Mouse (Mus musculus) CH12.LX (cell line): ENCODE results near the gene Cryzl1. TPM values are rescaled to one million over a fixed set of nuclear protein-coding genes. Genes with fewer than 3 reads are reported as not detected.

Source experiments
- DNase-seq: peaks from one replicate; pipeline ENCODE4 v3.0.0-alpha.2; 2013; ENCODE audit errors: extremely low read depth
- H3K27ac ChIP-seq: 2 replicates; pipeline ENCODE4 v1.5.1; 2012; ENCODE audit warnings: low read depth, mild to moderate bottlenecking, control low read depth, moderate library complexity; ENCODE audit not compliant: insufficient read depth
- H3K27me3 ChIP-seq: replicated peaks from 2 replicates; pipeline ENCODE3; 2012; ENCODE audit warnings: inconsistent platforms
- H3K36me3 ChIP-seq, 2 experiments: replicated peaks in 1 of 2; 2 replicates each; pipeline versions ENCODE3 to v1.6.1; 2012; ENCODE audit warnings: inconsistent platforms in 1 of 2, low read length in 1 of 2, mild to moderate bottlenecking in 1 of 2, mixed read lengths in 1 of 2, moderate library complexity in 1 of 2; ENCODE audit not compliant: control insufficient read depth in 1 of 2, insufficient read depth in 1 of 2
- H3K4me1 ChIP-seq, 2 experiments: 2 replicates each; pipeline ENCODE4 v1.6.1; 2012; ENCODE audit warnings: inconsistent platforms in 1 of 2, moderate library complexity in 1 of 2; ENCODE audit not compliant: insufficient read depth in 2 of 2, control insufficient read depth in 1 of 2
- H3K4me2 ChIP-seq: 2 replicates; pipeline ENCODE4 v1.6.1; 2012; ENCODE audit warnings: low read depth, mild to moderate bottlenecking, control low read depth; ENCODE audit not compliant: poor library complexity, insufficient read depth, severe bottlenecking
- H3K4me3 ChIP-seq, 3 experiments: fragments of 150-350 bp in 1 of 3; sonication (generic) in 1 of 3; replicated peaks in 1 of 3; 2 replicates each; pipeline versions ENCODE3 to v1.5.1; 2011 to 2012; ENCODE audit warnings: low read depth in 2 of 3, low read length in 2 of 3, mild to moderate bottlenecking in 2 of 3, moderate library complexity in 2 of 3, control low read depth in 1 of 3, improper control_type of control experiment in 1 of 3, inconsistent platforms in 1 of 3, mixed read lengths in 1 of 3; ENCODE audit not compliant: poor library complexity in 1 of 3
- H3K79me2 ChIP-seq: replicated peaks from 2 replicates; pipeline ENCODE4 v1.6.1; 2012; ENCODE audit warnings: mild to moderate bottlenecking, moderate library complexity; ENCODE audit not compliant: control insufficient read depth, poor library complexity, insufficient read depth, severe bottlenecking; ENCODE audit errors: extremely low read depth
- H3K9ac ChIP-seq: 2 replicates; pipeline ENCODE4 v1.6.1; 2012; ENCODE audit warnings: low read depth, mild to moderate bottlenecking, control low read depth, moderate library complexity; ENCODE audit not compliant: insufficient read depth
- H3K9me3 ChIP-seq: replicated peaks from 2 replicates; pipeline ENCODE3; 2012; ENCODE audit warnings: low read length, inconsistent platforms, mixed read lengths
- BHLHE40 ChIP-seq: IDR thresholded peaks from 2 replicates; pipeline ENCODE4 v1.6.1; 2011; ENCODE audit warnings: mild to moderate bottlenecking, low read depth, low read length, improper control_type of control experiment
- CHD2 ChIP-seq: IDR thresholded peaks from 2 replicates; pipeline ENCODE4 v1.6.1; 2011; ENCODE audit warnings: low read length, improper control_type of control experiment
- E2F4 ChIP-seq: IDR thresholded peaks from 2 replicates; pipeline ENCODE4 v1.6.1; 2011; ENCODE audit warnings: low read depth, low read length, improper control_type of control experiment; ENCODE audit not compliant: insufficient replicate concordance
- ELF1 ChIP-seq: IDR thresholded peaks from 2 replicates; pipeline ENCODE4 v1.6.1; 2014; ENCODE audit warnings: low read depth, mild to moderate bottlenecking, inconsistent platforms, low read length, improper control_type of control experiment
- EP300 ChIP-seq: IDR thresholded peaks from 2 replicates; pipeline ENCODE4 v1.6.1; 2011; ENCODE audit warnings: low read length, improper control_type of control experiment
- ETS1 ChIP-seq: conservative IDR thresholded peaks from 2 replicates; pipeline ENCODE4 v1.6.1; 2012; ENCODE audit warnings: low read depth, mild to moderate bottlenecking, inconsistent platforms, low read length, improper control_type of control experiment, moderate library complexity
- GABPA ChIP-seq: IDR thresholded peaks from 2 replicates; pipeline ENCODE4 v1.6.1; 2012; ENCODE audit warnings: low read depth, low read length, improper control_type of control experiment, inconsistent platforms; ENCODE audit not compliant: insufficient replicate concordance
- HCFC1 ChIP-seq: IDR thresholded peaks from 2 replicates; pipeline ENCODE4 v1.6.1; 2012; ENCODE audit warnings: low read depth, mild to moderate bottlenecking, inconsistent platforms, low read length, improper control_type of control experiment
- JUN ChIP-seq: IDR thresholded peaks from 2 replicates; pipeline ENCODE4 v1.6.1; 2011; ENCODE audit warnings: low read depth, mild to moderate bottlenecking, low read length, improper control_type of control experiment, moderate library complexity; ENCODE audit not compliant: insufficient read depth
- KAT2A ChIP-seq: IDR thresholded peaks from 2 replicates; pipeline ENCODE4 v1.6.1; 2012; ENCODE audit warnings: low read length, improper control_type of control experiment, inconsistent platforms; ENCODE audit not compliant: insufficient replicate concordance
- MAFK ChIP-seq: IDR thresholded peaks from 2 replicates; pipeline ENCODE4 v1.6.1; 2011; ENCODE audit warnings: low read length, improper control_type of control experiment; ENCODE audit not compliant: insufficient replicate concordance
- MEF2A ChIP-seq: IDR thresholded peaks from 2 replicates; pipeline ENCODE4 v1.6.1; 2014; ENCODE audit warnings: low read depth, mild to moderate bottlenecking, inconsistent platforms, low read length, improper control_type of control experiment, borderline replicate concordance
- MXI1 ChIP-seq: IDR thresholded peaks from 2 replicates; pipeline ENCODE4 v1.6.1; 2011; ENCODE audit warnings: mild to moderate bottlenecking, low read depth, low read length, improper control_type of control experiment
- MYC ChIP-seq: IDR thresholded peaks from 2 replicates; pipeline ENCODE4 v1.6.1; 2011; ENCODE audit warnings: low read depth, mild to moderate bottlenecking, improper control_type of control experiment, low read length
- NELFE ChIP-seq: IDR thresholded peaks from 2 replicates; pipeline ENCODE4 v1.6.1; 2011; ENCODE audit warnings: low read depth, low read length, improper control_type of control experiment
- NRF1 ChIP-seq: IDR thresholded peaks from 2 replicates; pipeline ENCODE4 v1.6.1; 2014; ENCODE audit warnings: low read depth, mild to moderate bottlenecking, inconsistent platforms, low read length, improper control_type of control experiment, moderate library complexity
- POLR2A ChIP-seq: IDR thresholded peaks from 2 replicates; pipeline ENCODE4 v1.6.1; 2011; ENCODE audit warnings: low read depth, mild to moderate bottlenecking, improper control_type of control experiment, low read length
- POLR2AphosphoS2 ChIP-seq: IDR thresholded peaks from 2 replicates; pipeline ENCODE4 v1.6.1; 2011; ENCODE audit warnings: low read depth, low read length, improper control_type of control experiment
- RAD21 ChIP-seq: IDR thresholded peaks from 2 replicates; pipeline ENCODE4 v1.6.1; 2011; ENCODE audit warnings: low read depth, mild to moderate bottlenecking, low read length, improper control_type of control experiment, moderate library complexity
- RCOR1 ChIP-seq: conservative IDR thresholded peaks from 2 replicates; pipeline ENCODE4 v1.6.1; 2012; ENCODE audit warnings: low read depth, mild to moderate bottlenecking, inconsistent platforms, low read length, improper control_type of control experiment
- SIN3A ChIP-seq: IDR thresholded peaks from 2 replicates; pipeline ENCODE4 v1.6.1; 2012; ENCODE audit warnings: low read length, improper control_type of control experiment, inconsistent platforms
- SMC3 ChIP-seq: IDR thresholded peaks from 2 replicates; pipeline ENCODE4 v1.6.1; 2011; ENCODE audit warnings: low read depth, low read length, improper control_type of control experiment
- TBP ChIP-seq: conservative IDR thresholded peaks from 2 replicates; pipeline ENCODE4 v1.6.1; 2011; ENCODE audit warnings: low read depth, low read length, improper control_type of control experiment
- TCF12 ChIP-seq: IDR thresholded peaks from 2 replicates; pipeline ENCODE4 v1.6.1; 2014; ENCODE audit warnings: low read depth, mild to moderate bottlenecking, inconsistent platforms, low read length, improper control_type of control experiment
- UBTF ChIP-seq: IDR thresholded peaks from 2 replicates; pipeline ENCODE4 v1.6.1; 2012; ENCODE audit warnings: low read depth, mild to moderate bottlenecking, inconsistent platforms, low read length, improper control_type of control experiment, moderate library complexity
- USF1 ChIP-seq: IDR thresholded peaks from 2 replicates; pipeline ENCODE4 v1.6.1; 2014; ENCODE audit warnings: low read depth, mild to moderate bottlenecking, inconsistent platforms, low read length, improper control_type of control experiment
- USF2 ChIP-seq: conservative IDR thresholded peaks from 2 replicates; pipeline ENCODE4 v1.6.1; 2011; ENCODE audit warnings: low read depth, low read length, improper control_type of control experiment
- ZKSCAN1 ChIP-seq: IDR thresholded peaks from 2 replicates; pipeline ENCODE4 v1.6.1; 2012; ENCODE audit warnings: low read depth, inconsistent platforms, low read length, improper control_type of control experiment, borderline replicate concordance
- ZMIZ1 ChIP-seq: IDR thresholded peaks from 2 replicates; pipeline ENCODE4 v1.6.1; 2012; ENCODE audit warnings: low read depth, mild to moderate bottlenecking, inconsistent platforms, low read length, improper control_type of control experiment
- ZNF384 ChIP-seq: IDR thresholded peaks from 2 replicates; pipeline ENCODE4 v1.6.1; 2012; ENCODE audit warnings: low read depth, low read length, improper control_type of control experiment, inconsistent platforms
- dilution Hi-C: fragments of 300-500 bp; cut with MboI; formaldehyde crosslinking; loops from 2 replicates; pipeline ENCODE4 v1.14.3; 2020; ENCODE audit warnings: low sequenced_read_pairs; ENCODE audit not compliant: extremely low pct_unique_long_range_greater_than_20kb, extremely low pct_ligation_motif_present
- in situ Hi-C: fragments of 300-500 bp; cut with MboI; formaldehyde crosslinking; loops from 3 replicates; pipeline ENCODE4 v1.14.3; 2019; ENCODE audit warnings: low sequenced_read_pairs, low pct_ligation_motif_present, low pct_unique_long_range_greater_than_20kb, mixed read lengths
- polyA plus RNA-seq: library from polyadenylated mRNA; unstranded; fragments of >175 nt; gene quantifications from 2 replicates; pipeline ENCODE4 v1.2.1, GENCODE M21; 2012; ENCODE audit warnings: low read depth; ENCODE audit not compliant: insufficient read length
- total RNA-seq, 2 experiments: library from RNA; depleted of rRNA; stranded (reverse); fragments of 300-350 nt in 1 of 2; fragments of >200 nt in 1 of 2; gene quantifications; 2 replicates each; pipeline ENCODE4 v1.2.3; 2012 to 2014

The Cryzl1 gene
- total and polyA plus RNA-seq, 3 experiments: 105 to 115 (median 111) TPM

DNA sequence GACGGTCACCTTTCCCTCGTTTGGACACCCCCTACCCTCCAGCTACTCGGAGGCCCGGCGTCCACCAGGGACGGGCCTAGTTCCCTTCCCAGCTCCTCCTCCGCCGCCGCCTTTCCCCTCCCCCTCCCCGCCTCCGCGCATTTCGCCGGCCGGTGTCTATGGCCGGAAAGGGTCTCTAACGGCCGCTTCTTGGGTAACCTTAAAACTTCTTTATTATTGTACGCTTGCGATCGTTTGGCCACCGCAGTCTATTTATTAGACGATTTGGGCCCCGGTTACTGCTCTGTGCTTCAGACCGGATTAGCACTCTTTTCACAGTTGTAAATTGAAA, 80.6 kb downstream of the Cryzl1 start:
- peak overlapping the region; percentile 98 for H3K9ac ChIP-seq
- dilution Hi-C loops: no loop called here
- peak overlapping the region; percentile 69 to 89 (median 72) for H3K4me3 ChIP-seq
- TF ChIP-seq ELF1 (no peak), CHD2 (peak; percentile 52; the same call in 1 of the 2 replicates), MXI1 (peak; percentile 43; the same call in 1 of the 2 replicates), MAFK (no peak)
- TF ChIP-seq, all 38 proteins: peak for 2
- no peaks in the 10 kb centered on the region for H3K9me3 ChIP-seq
- H3K27ac ChIP-seq: peak overlapping the region; percentile 42
- H3K4me1 ChIP-seq: peaks cover 5 to 55% of the 10 kb centered on the region in 2 experiments; a peak in 3 of 4 replicates
- H3K36me3 ChIP-seq: peaks cover 12 to 43% of the 10 kb centered on the region in 2 experiments
- in situ Hi-C loops: no loop called here
- no peak overlapping the region for H3K4me2 ChIP-seq
- no peaks in the 10 kb centered on the region for H3K27me3 ChIP-seq
- H3K79me2 ChIP-seq: peaks cover 77% of the 10 kb centered on the region
- DNase-seq: peak; percentile 70

DNA sequence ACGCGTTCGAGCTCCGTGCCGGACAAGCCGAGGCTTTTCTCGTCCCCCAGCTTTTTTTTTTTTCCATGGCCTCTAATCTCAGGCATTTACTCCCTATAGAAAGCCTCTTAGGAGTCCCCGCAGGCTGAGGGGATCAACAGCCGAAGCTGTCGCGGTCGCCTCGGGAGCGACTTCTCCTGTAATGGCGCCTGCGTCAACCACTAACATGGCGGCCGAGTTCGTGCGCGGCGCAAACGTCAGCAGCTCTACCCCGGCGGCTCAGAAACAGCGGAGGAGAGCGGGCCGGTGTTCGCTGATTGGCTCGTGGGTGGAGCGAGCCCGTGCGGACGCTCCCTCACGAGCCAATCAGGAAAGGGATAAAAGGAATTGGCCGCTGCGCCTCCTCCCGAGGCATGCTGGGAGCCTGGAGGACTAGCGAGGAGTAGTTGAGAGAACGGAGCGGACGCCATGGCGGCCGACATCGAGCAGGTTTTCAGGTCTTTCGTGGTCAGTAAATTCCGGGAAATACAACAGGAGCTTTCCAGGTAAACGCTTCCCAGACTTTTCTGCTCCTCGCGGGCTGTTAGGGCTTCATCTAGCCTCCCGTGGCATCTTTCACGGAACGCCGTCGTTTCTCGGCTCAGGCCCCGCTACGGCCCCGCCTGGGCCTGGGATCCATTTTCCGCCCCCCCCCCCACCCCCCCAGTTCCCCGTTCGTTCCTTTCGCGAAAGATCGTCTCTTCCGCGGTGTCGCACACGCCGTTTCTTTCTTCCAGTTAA, 81.1 kb downstream of the Cryzl1 start, which contains the start of gene Son:
TSS of gene Son (plus strand) at position 46 of the 759 bp plus-strand sequence.
- in situ Hi-C loops (no loop called here), dilution Hi-C loops (no loop called here)
- Histone ChIP-seq H3K4me2 (peak within 1 kb of the TSS; percentile 84), H3K4me1 (peaks cover 5 to 56% of the 10 kb centered on the region in 2 experiments; a peak in 3 of 4 replicates), H3K27me3 (no peaks in the 10 kb centered on the region), H3K9me3 (no peaks in the 10 kb centered on the region), H3K9ac (peak within 1 kb of the TSS; percentile 98), H3K4me3 (peak within 1 kb of the TSS; percentile 69 to 89 (median 74)), H3K36me3 (peaks cover 16 to 44% of the 10 kb centered on the region in 2 experiments), H3K27ac (peak within 1 kb of the TSS; percentile 87), H3K79me2 (peaks cover 80% of the 10 kb centered on the region)
- peak; percentile 99 for DNase-seq
- peak; percentile 88 for TF ChIP-seq SIN3A
- TF ChIP-seq UBTF: no peak; the same call in none of the 2 replicates
- TF ChIP-seq ZNF384: no peak
- peak; percentile 93 for TF ChIP-seq TCF12
- TF ChIP-seq RAD21: no peak
- TF ChIP-seq KAT2A: peak; percentile 74; the same call in 1 of the 2 replicates
- TF ChIP-seq ELF1: peak; percentile 71
- TF ChIP-seq MEF2A: no peak; the same call in none of the 2 replicates
- TF ChIP-seq ETS1: 0 out of 2 replicates have a peak, but pooled peaks have one; percentile 12
- TF ChIP-seq POLR2AphosphoS2: peak; percentile 93
- peak; percentile 98 for TF ChIP-seq ZMIZ1
- no peak for TF ChIP-seq USF2
- peak; percentile 99 for TF ChIP-seq POLR2A
- TF ChIP-seq NELFE: peak; percentile 99
- TF ChIP-seq E2F4: no peak
- no peak for TF ChIP-seq GABPA
- peak; percentile 90 for TF ChIP-seq RCOR1
- no peak; the same call in 1 of the 2 replicates for TF ChIP-seq ZKSCAN1
- TF ChIP-seq MYC: peak; percentile 93
- peak; percentile 11; the same call in 1 of the 2 replicates for TF ChIP-seq MXI1
- peak; percentile 80 for TF ChIP-seq HCFC1
- peak; percentile 65; the same call in 1 of the 2 replicates for TF ChIP-seq BHLHE40
- peak; percentile 83 for TF ChIP-seq NRF1
- TF ChIP-seq JUN: no peak
- no peak for TF ChIP-seq SMC3
- TF ChIP-seq TBP: peak; percentile 92
- no peak; the same call in 1 of the 2 replicates for TF ChIP-seq EP300
- no peak for TF ChIP-seq USF1
- TF ChIP-seq MAFK: no peak; the same call in 1 of the 2 replicates
